Mouse (Mus musculus) forebrain, embryonic 16.5 days (tissue): Measurements from ENCODE around the gene Dchs1. TPM values are rescaled to one million over a fixed set of nuclear protein-coding genes. Genes with fewer than 3 reads are reported as not detected.
"Not testable (repeated sequence)": the region's sequence is repeated elsewhere in the genome, so short reads cannot be mapped to it uniquely, and the experiment has no call there.

Experiments
- ATAC-seq: fragments of 200-750 bp; cut with Nextera tagmentation; 2 replicates; pipeline ENCODE4 v1.8.0; 2017; ENCODE audit warnings: mild to moderate bottlenecking, moderate library complexity
- H3K27ac ChIP-seq: fragments of 300-500 bp; sonication (generic); 2 replicates; pipeline ENCODE4 v1.5.1; 2014; ENCODE audit warnings: low read length, control low read depth
- H3K27me3 ChIP-seq: fragments of 300-500 bp; sonication (generic); replicated peaks from 2 replicates; pipeline ENCODE4 v1.6.1; 2014; ENCODE audit warnings: low read length; ENCODE audit not compliant: control insufficient read depth, insufficient read depth
- H3K36me3 ChIP-seq: fragments of 300-500 bp; sonication (generic); 2 replicates; pipeline ENCODE4 v1.6.1; 2014; ENCODE audit not compliant: control insufficient read depth, insufficient read depth
- H3K4me1 ChIP-seq: fragments of 300-500 bp; sonication (generic); replicated peaks from 2 replicates; pipeline ENCODE4 v1.6.1; 2014; ENCODE audit warnings: low read length; ENCODE audit not compliant: control insufficient read depth, insufficient read depth
- H3K4me2 ChIP-seq: fragments of 300-500 bp; sonication (generic); 2 replicates; pipeline ENCODE4 v1.6.1; 2014; ENCODE audit warnings: mild to moderate bottlenecking, low read length, control low read depth
- H3K4me3 ChIP-seq: fragments of 300-500 bp; sonication (generic); replicated peaks from 2 replicates; pipeline ENCODE4 v1.5.1; 2014; ENCODE audit warnings: mild to moderate bottlenecking, low read length, control low read depth
- H3K9ac ChIP-seq: fragments of 300-500 bp; sonication (generic); replicated peaks from 2 replicates; pipeline ENCODE4 v1.6.1; 2014; ENCODE audit warnings: low read depth, low read length, control low read depth
- H3K9me3 ChIP-seq: fragments of 300-500 bp; sonication (generic); 2 replicates; pipeline ENCODE4 v1.6.1; 2016; ENCODE audit warnings: low read length; ENCODE audit not compliant: control insufficient read depth
- WGBS: fragments of 180-500 bp; shearing (Covaris S2); extraction: QIAGEN DNeasy Blood & Tissue Kit; methylation state at CpG from one replicate; pipeline ENCODE4 v1.1.7; 2014; 5-methylcytosine and 5-hydroxymethylcytosine counted together
- polyA plus RNA-seq: library from polyadenylated mRNA; unstranded; fragments of >200 nt; fragmentation: Nextera tagmentation; extraction: Ambion mirVana; gene quantifications from 2 replicates; pipeline ENCODE4 v1.2.1, GENCODE M21; 2015

Gene Dchs1
- polyA plus RNA-seq, 1 experiment from 2014 or later: 22.0 TPM

DNA sequence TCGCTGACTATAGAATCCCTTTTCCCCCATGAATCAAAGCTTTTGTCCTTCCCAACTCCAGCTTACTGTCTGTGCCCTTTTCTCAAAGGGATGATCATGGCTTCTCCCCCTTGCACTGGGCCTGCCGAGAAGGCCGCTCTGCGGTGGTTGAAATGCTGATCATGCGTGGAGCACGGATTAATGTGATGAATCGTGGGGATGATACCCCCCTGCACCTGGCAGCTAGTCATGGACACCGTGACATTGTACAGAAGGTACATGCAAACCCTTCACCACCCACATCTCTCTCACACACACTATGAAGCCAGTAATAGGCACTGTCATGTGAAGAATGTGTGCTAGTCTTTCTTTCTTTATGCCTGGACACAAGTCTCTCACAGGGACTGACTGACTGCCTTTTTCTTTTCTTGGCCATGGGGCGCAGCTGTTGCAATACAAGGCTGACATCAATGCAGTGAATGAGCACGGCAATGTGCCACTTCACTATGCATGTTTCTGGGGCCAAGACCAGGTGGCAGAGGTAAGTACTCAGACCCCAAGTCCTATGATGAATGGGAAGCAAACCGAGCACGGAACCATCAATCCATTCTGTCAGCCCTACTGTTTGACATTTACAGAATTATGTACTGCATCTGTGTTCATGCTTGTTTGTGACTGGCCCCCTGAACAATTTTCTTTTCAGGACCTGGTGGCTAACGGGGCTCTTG is 47.2 kb downstream of the Dchs1 start:
- Histone ChIP-seq H3K4me3 (no peak overlapping the region), H3K4me1 (peaks cover 28% of the 10 kb centered on the region), H3K27ac (no peak overlapping the region), H3K9ac (no peak overlapping the region), H3K36me3 (0 out of 2 replicates have a peak, but pooled peaks cover 2% of the 10 kb centered on the region), H3K9me3 (no peaks in the 10 kb centered on the region), H3K4me2 (no peak overlapping the region), H3K27me3 (no peaks in the 10 kb centered on the region)
- 88% methylated on average over 13 of the region's 13 CpGs for WGBS
- ATAC-seq: no peak

GRCm38 (mm10) chr7:105738948-105739347 is 48.5 kb downstream of the Dchs1 start:
- H3K27me3 ChIP-seq: no peaks in the 10 kb centered on the region
- ATAC-seq: no peak
- H3K9me3 ChIP-seq: no peaks in the 10 kb centered on the region
- H3K36me3 ChIP-seq: peaks cover 5% of the 10 kb centered on the region; the same call in 1 of the 2 replicates
- H3K27ac ChIP-seq: peak overlapping the region; percentile 4; the same call in 1 of the 2 replicates
- no peak overlapping the region for H3K4me3 ChIP-seq
- no peak overlapping the region for H3K9ac ChIP-seq
- H3K4me2 ChIP-seq: no peak overlapping the region
- 39% methylated on average over 3 of the region's 3 CpGs for WGBS
- peaks cover 29% of the 10 kb centered on the region for H3K4me1 ChIP-seq

DNA sequence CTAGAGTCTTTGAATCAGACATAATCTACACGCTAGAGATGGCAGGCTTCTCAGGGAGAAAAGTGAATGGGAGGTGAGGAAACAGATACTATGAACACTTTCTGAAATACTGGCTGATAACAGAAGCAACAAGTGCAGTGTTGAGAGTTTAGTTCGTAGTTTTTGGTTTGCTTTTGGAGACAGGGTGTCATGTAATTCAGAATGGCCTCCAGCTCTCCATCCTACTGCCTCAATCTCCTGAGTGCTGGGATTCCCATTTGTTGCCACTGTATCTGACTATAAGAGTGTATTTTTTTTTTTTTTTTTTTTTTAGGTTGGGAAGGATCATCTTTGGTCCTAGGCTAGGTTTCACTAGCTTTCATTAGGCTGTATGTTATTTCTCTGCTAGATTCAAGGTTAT is 49.2 kb downstream of the Dchs1 start:
- no peak for ATAC-seq
- H3K4me2 ChIP-seq: no peak overlapping the region
- no peaks in the 10 kb centered on the region for H3K27me3 ChIP-seq
- WGBS: 93% methylated on average over 2 of the region's 2 CpGs
- no peak overlapping the region for H3K4me3 ChIP-seq
- no peaks in the 10 kb centered on the region for H3K9me3 ChIP-seq
- peaks cover 25% of the 10 kb centered on the region for H3K4me1 ChIP-seq
- peaks cover 6% of the 10 kb centered on the region; the same call in 1 of the 2 replicates for H3K36me3 ChIP-seq
- no peak overlapping the region for H3K9ac ChIP-seq
- no peak overlapping the region for H3K27ac ChIP-seq

DNA sequence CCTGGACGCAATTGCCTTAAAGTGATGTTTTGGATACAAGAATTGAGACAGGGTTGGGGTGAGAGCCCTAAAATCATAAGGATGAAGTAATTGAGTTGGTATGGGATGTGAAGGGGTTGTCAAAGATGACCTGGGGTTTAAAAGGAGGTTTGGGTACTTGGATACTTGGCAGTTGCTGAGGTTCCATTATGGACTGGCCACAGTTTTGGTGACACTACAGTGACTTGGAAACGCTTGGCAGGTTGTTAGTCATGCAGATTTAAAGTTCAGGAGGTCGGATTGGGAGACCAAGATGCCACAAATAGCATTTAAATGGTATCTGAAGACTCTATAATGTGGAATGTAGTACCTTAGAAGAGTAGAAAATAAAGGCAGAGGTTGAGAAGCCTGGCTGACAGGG is 49.8 kb downstream of the Dchs1 start:
- WGBS: 36% methylated on average over 3 of the region's 3 CpGs
- H3K27ac ChIP-seq: no peak overlapping the region
- no peak for ATAC-seq
- H3K4me3 ChIP-seq: peak overlapping the region; percentile 83
- H3K36me3 ChIP-seq: peaks cover 8% of the 10 kb centered on the region; the same call in 1 of the 2 replicates
- H3K27me3 ChIP-seq: no peaks in the 10 kb centered on the region
- peak overlapping the region; percentile 87 for H3K4me2 ChIP-seq
- peaks cover 22% of the 10 kb centered on the region for H3K4me1 ChIP-seq
- no peaks in the 10 kb centered on the region for H3K9me3 ChIP-seq
- H3K9ac ChIP-seq: no peak overlapping the region; the same call in 1 of the 2 replicates

GRCm38 (mm10) chr7:105736911-105737521 is 50.4 kb downstream of the Dchs1 start, which contains the start of gene Rrp8:
Rrp8 (minus strand) TSS chr7:105737385.
- peak; percentile 5; the same call in 1 of the 2 replicates for ATAC-seq
- H3K4me1 ChIP-seq: peaks cover 22% of the 10 kb centered on the region
- peaks cover 11% of the 10 kb centered on the region for H3K36me3 ChIP-seq
- peak within 1 kb of the TSS; percentile 62 for H3K27ac ChIP-seq
- H3K9me3 ChIP-seq: no peaks in the 10 kb centered on the region
- peak within 1 kb of the TSS; percentile 87 for H3K4me2 ChIP-seq
- H3K4me3 ChIP-seq: peak within 1 kb of the TSS; percentile 83
- H3K27me3 ChIP-seq: no peaks in the 10 kb centered on the region
- WGBS: under 1% methylated on average over 30 of the region's 30 CpGs
- H3K9ac ChIP-seq: peak within 1 kb of the TSS; percentile 85

- peak within 1 kb of the TSS; percentile 62 for H3K27ac ChIP-seq
- WGBS: under 1% methylated on average over 59 of the region's 62 CpGs
- peak; percentile 98 for ATAC-seq
Observed at GRCm38 (mm10) chr7:105736264-105736901, 51.1 kb downstream of the Dchs1 start, which contains the start of gene Ilk. Ilk (plus strand) TSS chr7:105736592.

GRCm38 (mm10) chr7:105735464-105735863 is 52.0 kb downstream of the Dchs1 start:
- H3K4me2 ChIP-seq: peak overlapping the region; percentile 87
- H3K4me3 ChIP-seq: peak overlapping the region; percentile 83
- H3K27me3 ChIP-seq, H3K9me3 ChIP-seq, H3K27ac ChIP-seq, ATAC-seq: not testable (repeated sequence)
- 53% methylated on average over 4 of the region's 4 CpGs for WGBS
- peaks cover 15% of the 10 kb centered on the region for H3K36me3 ChIP-seq
- H3K9ac ChIP-seq: peak overlapping the region; percentile 85; the same call in 1 of the 2 replicates
- peaks cover 22% of the 10 kb centered on the region for H3K4me1 ChIP-seq

More at GRCm38 (mm10) chr7:105736264-105736901, 51.1 kb downstream of the Dchs1 start, which contains the start of gene Ilk:
- H3K27me3 ChIP-seq: no peaks in the 10 kb centered on the region
- H3K9ac ChIP-seq: peak within 1 kb of the TSS; percentile 85
- H3K9me3 ChIP-seq: no peaks in the 10 kb centered on the region
- peaks cover 15% of the 10 kb centered on the region for H3K36me3 ChIP-seq
- peaks cover 22% of the 10 kb centered on the region for H3K4me1 ChIP-seq
- peak within 1 kb of the TSS; percentile 83 for H3K4me3 ChIP-seq
- peak within 1 kb of the TSS; percentile 87 for H3K4me2 ChIP-seq

DNA sequence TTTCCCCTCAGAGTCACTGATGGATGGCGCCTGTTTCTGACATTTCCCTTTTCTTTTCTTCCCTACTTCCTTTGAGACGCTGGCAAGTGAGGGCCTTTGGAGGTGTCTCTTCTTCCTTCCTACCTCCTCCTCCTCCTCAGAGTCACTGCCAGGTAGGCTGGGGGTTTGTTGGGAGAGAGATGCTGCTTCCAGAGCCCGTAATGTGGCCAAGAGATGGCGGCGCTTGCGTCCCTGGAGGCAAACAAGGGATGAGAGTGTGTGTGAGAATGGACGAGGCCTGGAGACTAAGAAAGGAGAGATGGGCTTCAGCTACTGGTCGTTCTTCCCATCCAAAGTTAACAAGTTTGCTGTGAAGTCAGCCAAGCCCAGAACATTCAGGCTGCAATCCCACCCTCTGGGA is 52.6 kb downstream of the Dchs1 start:
- Histone ChIP-seq H3K36me3 (peaks cover 15% of the 10 kb centered on the region), H3K4me3 (no peak overlapping the region), H3K9ac (no peak overlapping the region), H3K27ac (no peak overlapping the region), H3K9me3 (no peaks in the 10 kb centered on the region), H3K4me1 (peaks cover 22% of the 10 kb centered on the region), H3K4me2 (no peak overlapping the region), H3K27me3 (no peaks in the 10 kb centered on the region)
- ATAC-seq: no peak
- WGBS: 90% methylated on average over 8 of the region's 8 CpGs

- 93% methylated on average over 11 of the region's 11 CpGs for WGBS
- no peak overlapping the region for H3K4me3 ChIP-seq
- ATAC-seq: no peak
- H3K27me3 ChIP-seq: no peaks in the 10 kb centered on the region
- no peaks in the 10 kb centered on the region for H3K9me3 ChIP-seq
- H3K4me1 ChIP-seq: peaks cover 26% of the 10 kb centered on the region
- H3K9ac ChIP-seq: no peak overlapping the region
- no peak overlapping the region for H3K4me2 ChIP-seq
- H3K27ac ChIP-seq: no peak overlapping the region
- peaks cover 15% of the 10 kb centered on the region for H3K36me3 ChIP-seq
Observed at GRCm38 (mm10) chr7:105733836-105734235, 53.6 kb downstream of the Dchs1 start.
